Mouse (Mus musculus) hindbrain, embryonic 13.5 days (tissue): Measurements from ENCODE around the gene Cyp2j7. TPM values are rescaled to one million over a fixed set of nuclear protein-coding genes. Genes with fewer than 3 reads are reported as not detected.
"Not testable (repeated sequence)": the region's sequence is repeated elsewhere in the genome, so short reads cannot be mapped to it uniquely, and the experiment has no call there.

Experiments used
- ATAC-seq: fragments of 200-750 bp; cut with Nextera tagmentation; 2 replicates; pipeline ENCODE4 v1.8.0; 2017; ENCODE audit warnings: moderate TSS enrichment; ENCODE audit not compliant: low FRiP score
- H3K27ac ChIP-seq: fragments of 300-500 bp; sonication (generic); 2 replicates; pipeline ENCODE4 v1.5.1; 2015; ENCODE audit warnings: inconsistent platforms, mild to moderate bottlenecking, moderate library complexity
- H3K27me3 ChIP-seq: fragments of 300-500 bp; sonication (generic); 2 replicates; pipeline ENCODE4 v1.6.1; 2015; ENCODE audit warnings: mild to moderate bottlenecking, inconsistent platforms
- H3K36me3 ChIP-seq: fragments of 300-500 bp; sonication (generic); 2 replicates; pipeline ENCODE4 v1.6.1; 2015; ENCODE audit warnings: mild to moderate bottlenecking, inconsistent platforms
- H3K4me1 ChIP-seq: fragments of 300-500 bp; sonication (generic); replicated peaks from 2 replicates; pipeline ENCODE4 v1.6.1; 2015; ENCODE audit warnings: inconsistent platforms
- H3K4me2 ChIP-seq: fragments of 300-500 bp; sonication (generic); 2 replicates; pipeline ENCODE4 v1.6.1; 2015; ENCODE audit warnings: inconsistent platforms, mild to moderate bottlenecking, moderate library complexity
- H3K4me3 ChIP-seq: fragments of 300-500 bp; sonication (generic); 2 replicates; pipeline ENCODE4 v1.5.1; 2015; ENCODE audit warnings: mild to moderate bottlenecking, inconsistent platforms
- H3K9ac ChIP-seq: fragments of 300-500 bp; sonication (generic); 2 replicates; pipeline ENCODE4 v1.6.1; 2015; ENCODE audit warnings: mild to moderate bottlenecking, inconsistent platforms
- H3K9me3 ChIP-seq: fragments of 300-500 bp; sonication (generic); 2 replicates; pipeline ENCODE4 v1.6.1; 2016; ENCODE audit warnings: inconsistent platforms
- whole genome bisulfite sequencing: fragments of 180-500 bp; shearing (Covaris S2); methylation state at CpG from one replicate; pipeline ENCODE4 v1.1.7; 2015; 5-methylcytosine and 5-hydroxymethylcytosine counted together
- polyA plus RNA-seq: library from polyadenylated mRNA; unstranded; fragments of >200 nt; fragmentation: Nextera tagmentation; extraction: Ambion mirVana; gene quantifications from 2 replicates; pipeline ENCODE4 v1.2.1, GENCODE M21; 2015

The Cyp2j7 gene
- polyA plus RNA-seq, result not detected in 2 replicates

DNA sequence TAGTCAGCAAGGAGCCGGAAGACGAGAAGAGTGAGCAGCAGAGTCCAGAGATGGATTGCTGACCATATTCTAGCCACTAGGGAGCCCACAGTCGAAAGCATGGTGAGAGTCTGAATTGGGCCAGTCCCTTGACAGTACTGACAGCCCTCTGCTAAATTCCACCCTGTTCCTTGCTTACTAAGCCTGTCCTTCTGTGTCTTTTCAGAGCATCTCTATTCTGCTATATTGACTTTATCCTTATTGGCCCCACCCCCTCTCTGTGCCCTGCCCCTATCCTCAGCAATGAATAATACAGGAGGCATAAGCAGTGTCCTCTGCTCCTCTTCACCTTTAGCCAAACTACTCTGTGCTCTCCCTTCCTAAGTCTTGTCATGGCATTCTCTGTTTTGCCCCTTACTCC lies at the start of gene Cyp2j7:
TSS of gene Cyp2j7 (minus strand) at position 101 of the 400 bp plus-strand sequence.
- Histone ChIP-seq H3K4me1 (no peaks in the 10 kb centered on the region), H3K9ac (no peak within 1 kb of the TSS), H3K36me3 (no peaks in the 10 kb centered on the region), H3K27ac (no peak within 1 kb of the TSS), H3K4me3 (no peak within 1 kb of the TSS), H3K27me3 (no peaks in the 10 kb centered on the region), H3K9me3 (no peaks in the 10 kb centered on the region), H3K4me2 (no peak within 1 kb of the TSS)
- no peak for ATAC-seq
- 76% methylated on average over 3 of the region's 3 CpGs for WGBS

DNA sequence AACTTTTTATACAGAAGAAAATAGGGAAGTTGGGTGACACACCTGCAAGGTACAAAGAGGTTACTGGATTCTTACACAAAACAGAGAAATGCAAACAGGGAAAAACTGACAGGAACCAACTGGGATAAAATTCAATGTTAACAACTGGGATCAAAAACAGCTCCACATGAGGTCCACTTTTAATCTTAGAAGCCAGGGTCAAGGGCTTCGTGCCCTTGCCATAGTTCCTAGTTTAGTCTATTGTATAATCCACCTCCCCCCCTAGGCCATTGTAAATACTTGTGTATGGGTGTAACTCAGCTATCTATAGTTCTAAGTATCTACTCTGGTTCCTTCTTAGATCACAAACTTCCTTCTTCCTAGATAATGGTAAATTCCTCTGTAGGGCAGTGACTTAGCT lies 40.4 kb upstream of the Cyp2j7 start:
- not testable (repeated sequence) for H3K27me3 ChIP-seq, H3K27ac ChIP-seq, H3K4me2 ChIP-seq, ATAC-seq, H3K4me3 ChIP-seq, H3K9ac ChIP-seq, H3K36me3 ChIP-seq, H3K4me1 ChIP-seq
- peaks cover 12% of the 10 kb centered on the region for H3K9me3 ChIP-seq
- 56% methylated on average over 1 of the region's 1 CpGs for WGBS

GRCm38 (mm10) chr4:96273907-96274306 lies 37.4 kb upstream of the Cyp2j7 start:
- no peak for ATAC-seq
- Histone ChIP-seq H3K4me1 (no peaks in the 10 kb centered on the region), H3K9ac (no peak overlapping the region), H3K27me3 (no peaks in the 10 kb centered on the region), H3K4me2 (no peak overlapping the region), H3K9me3 (no peaks in the 10 kb centered on the region), H3K36me3 (no peaks in the 10 kb centered on the region), H3K4me3 (no peak overlapping the region), H3K27ac (no peak overlapping the region)

DNA sequence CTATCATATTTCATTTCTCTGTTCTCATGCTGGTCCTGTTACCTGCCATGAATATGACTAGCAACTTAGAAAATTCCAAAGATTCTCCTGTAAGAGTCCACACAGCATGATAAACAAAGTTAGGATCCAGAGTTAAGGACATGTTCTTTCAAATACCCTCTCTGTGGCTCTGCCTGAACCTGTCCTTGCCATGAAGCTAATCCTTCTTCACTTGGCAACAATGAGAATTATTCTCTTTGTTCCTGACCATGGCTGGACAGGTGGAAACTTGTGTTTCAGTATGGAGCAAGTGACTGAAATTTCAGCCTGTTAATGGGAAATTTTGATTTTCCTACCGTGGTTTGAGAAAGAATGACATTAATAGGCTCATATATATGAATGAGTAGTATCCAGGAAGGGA lies 39.8 kb downstream of the Cyp2j7 start:
- no peak overlapping the region for H3K4me3 ChIP-seq
- ATAC-seq, result no peak
- 79% methylated on average over 1 of the region's 1 CpGs for WGBS

DNA sequence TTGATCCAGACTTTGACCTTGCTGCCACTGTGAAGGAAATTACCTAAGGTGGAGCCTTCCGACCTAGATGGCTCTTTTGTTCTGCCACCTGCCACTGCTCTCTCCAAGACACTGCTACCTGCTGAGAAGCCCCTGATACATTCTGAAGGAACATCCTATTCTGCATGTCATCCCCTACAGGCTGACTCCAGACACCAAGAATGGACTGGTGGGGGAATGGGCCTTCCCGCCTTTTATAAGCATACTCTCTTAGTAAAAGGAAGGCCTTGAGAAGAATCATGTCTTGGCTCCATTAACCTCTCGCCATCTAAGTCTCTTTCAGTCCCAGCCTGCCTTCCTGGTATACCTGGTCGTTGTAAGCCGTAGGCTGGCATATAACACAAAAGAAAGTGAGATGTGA lies 47.1 kb downstream of the Cyp2j7 start:
- H3K27me3 ChIP-seq, H3K9me3 ChIP-seq, ATAC-seq, H3K27ac ChIP-seq, H3K4me3 ChIP-seq, H3K4me2 ChIP-seq, H3K36me3 ChIP-seq, H3K9ac ChIP-seq, H3K4me1 ChIP-seq: not testable (repeated sequence)
- WGBS, result 92% methylated on average over 5 of the region's 5 CpGs

More for the DNA sequence above, 39.8 kb downstream of the Cyp2j7 start:
- Histone ChIP-seq H3K4me2 (no peak overlapping the region), H3K36me3 (no peaks in the 10 kb centered on the region), H3K4me1 (no peaks in the 10 kb centered on the region), H3K9ac (no peak overlapping the region), H3K27ac (no peak overlapping the region), H3K9me3 (no peaks in the 10 kb centered on the region), H3K27me3 (no peaks in the 10 kb centered on the region)

DNA sequence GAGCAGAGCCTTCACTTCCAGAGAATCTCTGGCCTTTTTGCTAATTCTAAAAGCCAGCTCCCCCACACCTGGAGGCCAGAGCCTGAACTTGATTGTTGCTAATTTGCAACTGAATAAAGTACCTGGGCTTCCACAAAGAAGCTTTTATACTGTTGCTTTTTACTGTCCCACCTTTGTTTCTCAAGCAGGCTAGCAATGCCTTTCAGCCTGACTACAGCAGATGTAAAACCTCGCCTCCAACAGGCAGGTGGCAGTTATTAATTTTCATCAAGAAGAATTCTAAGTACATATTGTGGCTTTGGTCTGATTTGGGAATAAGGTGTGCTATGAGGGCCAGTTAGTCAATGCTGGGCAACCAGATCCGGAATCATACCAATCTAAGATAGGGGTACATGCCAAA lies 47.8 kb downstream of the Cyp2j7 start:
- 82% methylated on average over 2 of the region's 2 CpGs for WGBS
- not testable (repeated sequence) for H3K36me3 ChIP-seq, H3K4me3 ChIP-seq, H3K4me1 ChIP-seq, H3K27ac ChIP-seq, H3K9ac ChIP-seq, ATAC-seq, H3K27me3 ChIP-seq, H3K4me2 ChIP-seq, H3K9me3 ChIP-seq

- not testable (repeated sequence) for ATAC-seq, H3K27me3 ChIP-seq, H3K4me1 ChIP-seq, H3K27ac ChIP-seq, H3K4me3 ChIP-seq, H3K36me3 ChIP-seq, H3K9me3 ChIP-seq, H3K9ac ChIP-seq, H3K4me2 ChIP-seq
- 90% methylated on average over 2 of the region's 2 CpGs for WGBS
Observed at GRCm38 (mm10) chr4:96188146-96188545, 48.3 kb downstream of the Cyp2j7 start.

DNA sequence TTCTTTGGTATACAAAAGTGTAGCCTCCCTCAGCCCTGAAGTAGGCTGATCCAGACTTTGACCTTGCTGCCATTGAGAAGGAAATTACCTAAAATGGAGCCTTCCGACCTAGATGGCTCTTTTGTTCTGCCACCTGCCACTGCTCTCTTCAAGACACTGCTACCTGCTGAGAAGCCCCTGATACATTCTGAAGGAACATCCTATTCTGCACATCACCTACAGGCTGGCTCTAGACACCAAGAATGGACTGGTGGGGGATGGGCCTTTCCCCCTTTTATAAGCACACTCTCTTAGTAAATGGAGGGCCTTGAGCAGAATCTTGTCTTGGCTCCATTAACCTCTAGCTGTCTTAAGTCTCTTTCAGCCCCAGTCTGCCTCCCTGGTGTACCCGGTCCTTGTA lies 51.7 kb downstream of the Cyp2j7 start:
- H3K9ac ChIP-seq, H3K36me3 ChIP-seq, H3K4me1 ChIP-seq, H3K9me3 ChIP-seq, H3K27me3 ChIP-seq, H3K4me3 ChIP-seq, H3K4me2 ChIP-seq, ATAC-seq, H3K27ac ChIP-seq: not testable (repeated sequence)
- 89% methylated on average over 2 of the region's 2 CpGs for WGBS

DNA sequence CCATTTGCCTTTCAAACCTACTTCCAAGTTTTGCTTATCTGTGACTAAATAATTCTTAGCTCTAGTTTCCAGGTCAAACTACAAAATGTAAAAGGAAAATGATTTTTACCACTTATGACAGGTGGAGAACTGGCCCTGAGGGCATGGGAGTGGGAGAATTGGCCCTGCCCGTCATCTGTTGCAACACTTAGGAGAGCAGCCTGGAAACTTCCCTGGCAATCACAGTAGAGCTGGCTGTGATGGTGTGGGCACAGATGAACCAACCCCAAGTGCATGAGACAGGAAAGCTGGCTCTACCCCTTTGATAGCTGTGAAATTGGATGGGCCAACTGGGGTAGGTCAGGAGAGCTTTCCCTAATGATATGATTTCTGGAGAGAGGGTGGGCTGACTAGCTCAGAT lies 73.6 kb downstream of the Cyp2j7 start:
- no peaks in the 10 kb centered on the region for H3K4me1 ChIP-seq
- no peak for ATAC-seq
- no peak overlapping the region for H3K27ac ChIP-seq
- WGBS, result 85% methylated on average over 1 of the region's 1 CpGs
- H3K27me3 ChIP-seq, result no peaks in the 10 kb centered on the region
- H3K36me3 ChIP-seq, result no peaks in the 10 kb centered on the region
- no peak overlapping the region for H3K4me3 ChIP-seq
- no peak overlapping the region for H3K4me2 ChIP-seq
- no peak overlapping the region for H3K9ac ChIP-seq
- no peaks in the 10 kb centered on the region for H3K9me3 ChIP-seq

GRCm38 (mm10) chr4:96161575-96161974 lies 74.9 kb downstream of the Cyp2j7 start:
- no peak overlapping the region for H3K9ac ChIP-seq
- H3K9me3 ChIP-seq, result no peaks in the 10 kb centered on the region
- H3K36me3 ChIP-seq, result no peaks in the 10 kb centered on the region
- no peak overlapping the region for H3K4me2 ChIP-seq
- WGBS, result 88% methylated on average over 1 of the region's 1 CpGs
- no peak overlapping the region for H3K27ac ChIP-seq
- H3K4me1 ChIP-seq, result no peaks in the 10 kb centered on the region
- H3K4me3 ChIP-seq, result no peak overlapping the region
- H3K27me3 ChIP-seq, result no peaks in the 10 kb centered on the region
- no peak for ATAC-seq

Other genes with a start within 250 kb of the Cyp2j7 start
- gene Cyp2j13, start 159.1 kb downstream of the Cyp2j7 start, polyA plus RNA-seq, result not detected in 2 replicates
- not detected in 2 replicates for gene Cyp2j12, start 95.5 kb downstream of the Cyp2j7 start, polyA plus RNA-seq
- gene Cyp2j11, start 112.0 kb upstream of the Cyp2j7 start, polyA plus RNA-seq, result not detected in 2 replicates